Mouse (Mus musculus): ENCODE measurements around the gene Arhgap31. TPM values are rescaled to one million over a fixed set of nuclear protein-coding genes. Genes with fewer than 3 reads are reported as not detected.

The Arhgap31 gene
- polyA plus RNA-seq, 1 experiment = 7.0 TPM

DNA sequence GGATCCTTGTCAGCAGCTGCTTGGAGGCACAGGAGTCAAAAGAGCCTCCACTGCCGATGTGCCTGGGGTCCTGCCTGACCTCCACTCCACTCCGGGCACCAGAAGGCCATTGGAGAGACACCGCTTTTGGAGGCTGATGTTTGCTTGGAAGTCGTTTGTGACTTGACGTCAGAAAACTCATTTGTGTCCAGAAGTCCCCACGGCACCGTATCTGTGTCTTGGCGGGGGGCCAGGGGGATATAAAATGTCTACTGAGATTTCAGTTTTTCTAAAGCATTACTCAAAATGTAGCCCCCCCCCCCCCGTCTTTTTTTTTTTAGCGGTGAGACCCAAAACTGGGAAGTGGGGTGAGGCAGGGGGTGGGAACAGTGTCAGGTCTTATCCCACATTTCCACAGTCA lies 76.0 kb downstream of the Arhgap31 start:
- no peak for TF ChIP-seq CTCF (IDR thresholded peaks at IDR 0.05; ENCODE audit: borderline replicate concordance, extremely low read depth, insufficient read depth, insufficient read length)
- TF ChIP-seq POLR2A (IDR thresholded peaks at IDR 0.05; ENCODE audit: borderline replicate concordance, extremely low read depth, insufficient read depth, insufficient read length, poor library complexity, severe bottlenecking) = no peak
- DNase-seq (ENCODE audit: low read depth) = no peak

DNA sequence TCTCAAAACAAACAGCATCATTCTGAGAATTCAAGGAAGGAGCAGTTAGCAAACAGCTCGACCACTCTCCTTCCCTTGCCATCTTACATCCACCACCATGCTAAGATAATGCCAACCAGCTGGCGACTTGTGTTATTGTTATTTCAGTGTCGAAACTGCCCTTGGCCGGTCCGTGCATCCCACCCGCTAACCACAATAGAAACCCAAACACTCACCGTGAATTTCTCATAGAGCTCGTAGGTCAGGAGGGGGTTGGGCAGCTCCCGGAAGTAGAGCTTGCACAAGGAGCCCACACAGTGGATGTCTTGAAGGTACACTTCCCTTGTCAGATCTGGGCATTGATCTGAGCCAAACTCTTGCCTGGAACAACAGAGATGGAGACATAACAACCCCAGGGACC lies 76.4 kb downstream of the Arhgap31 start:
- TF ChIP-seq CTCF (IDR thresholded peaks at IDR 0.05; ENCODE audit: borderline replicate concordance, extremely low read depth, insufficient read depth, insufficient read length) (no peak), POLR2A (IDR thresholded peaks at IDR 0.05; ENCODE audit: borderline replicate concordance, extremely low read depth, insufficient read depth, insufficient read length, poor library complexity, severe bottlenecking) (no peak)
- no peak for DNase-seq (ENCODE audit: low read depth)

DNA sequence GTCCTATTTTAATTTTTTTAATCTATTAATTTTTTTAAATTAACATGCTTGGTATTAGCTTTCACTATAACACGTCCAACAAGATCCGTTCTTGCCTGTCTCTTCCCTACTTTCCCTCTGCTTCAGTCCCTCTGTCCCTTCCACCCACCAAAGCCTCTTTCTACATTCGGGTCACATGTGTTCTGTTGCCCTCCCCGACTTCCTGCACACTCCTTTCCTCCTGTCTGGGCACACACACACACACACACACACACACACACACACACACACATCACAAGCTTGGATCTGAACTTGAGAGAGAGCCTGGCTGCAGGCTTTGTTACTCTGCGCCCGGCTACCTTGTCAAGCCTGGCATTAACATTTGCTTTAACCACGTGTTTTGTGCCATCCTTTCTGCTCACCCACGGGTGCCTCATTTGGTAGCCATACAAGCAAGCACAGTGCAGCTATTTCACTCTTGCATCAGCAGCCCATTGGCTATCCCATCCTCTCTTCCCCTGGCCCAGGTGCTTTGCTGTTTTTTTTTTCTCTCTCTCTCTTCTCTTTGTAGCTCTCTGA lies 77.2 kb downstream of the Arhgap31 start:
- DNase-seq (ENCODE audit: low read depth) = no peak
- no peak for TF ChIP-seq POLR2A (IDR thresholded peaks at IDR 0.05; ENCODE audit: borderline replicate concordance, extremely low read depth, insufficient read depth, insufficient read length, poor library complexity, severe bottlenecking)
- no peak for TF ChIP-seq CTCF (IDR thresholded peaks at IDR 0.05; ENCODE audit: borderline replicate concordance, extremely low read depth, insufficient read depth, insufficient read length)

DNA sequence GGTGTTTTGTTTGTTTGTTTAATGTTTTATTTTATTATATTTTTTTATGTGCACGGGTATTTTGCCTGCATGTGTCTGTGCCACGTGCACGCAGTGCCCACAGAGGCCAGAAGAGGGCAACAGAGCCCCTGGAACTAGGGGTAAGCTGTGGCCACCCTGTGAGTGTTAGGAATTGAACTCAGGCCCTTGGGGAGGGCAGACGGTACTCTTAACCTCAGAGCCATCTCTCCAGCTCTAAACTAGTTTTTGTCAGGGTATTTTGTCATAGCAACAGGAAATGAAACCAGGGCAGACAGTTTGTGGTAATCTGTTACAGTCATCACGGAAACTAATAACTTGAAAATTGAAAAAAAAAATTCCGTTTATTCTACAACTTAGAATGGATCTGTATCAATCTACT lies 80.9 kb downstream of the Arhgap31 start:
- no peak for DNase-seq (ENCODE audit: low read depth)
- TF ChIP-seq CTCF (IDR thresholded peaks at IDR 0.05; ENCODE audit: borderline replicate concordance, extremely low read depth, insufficient read depth, insufficient read length) = peak; percentile 66; the same call in 1 of the 2 replicates
- no peak for TF ChIP-seq POLR2A (IDR thresholded peaks at IDR 0.05; ENCODE audit: borderline replicate concordance, extremely low read depth, insufficient read depth, insufficient read length, poor library complexity, severe bottlenecking)

DNA sequence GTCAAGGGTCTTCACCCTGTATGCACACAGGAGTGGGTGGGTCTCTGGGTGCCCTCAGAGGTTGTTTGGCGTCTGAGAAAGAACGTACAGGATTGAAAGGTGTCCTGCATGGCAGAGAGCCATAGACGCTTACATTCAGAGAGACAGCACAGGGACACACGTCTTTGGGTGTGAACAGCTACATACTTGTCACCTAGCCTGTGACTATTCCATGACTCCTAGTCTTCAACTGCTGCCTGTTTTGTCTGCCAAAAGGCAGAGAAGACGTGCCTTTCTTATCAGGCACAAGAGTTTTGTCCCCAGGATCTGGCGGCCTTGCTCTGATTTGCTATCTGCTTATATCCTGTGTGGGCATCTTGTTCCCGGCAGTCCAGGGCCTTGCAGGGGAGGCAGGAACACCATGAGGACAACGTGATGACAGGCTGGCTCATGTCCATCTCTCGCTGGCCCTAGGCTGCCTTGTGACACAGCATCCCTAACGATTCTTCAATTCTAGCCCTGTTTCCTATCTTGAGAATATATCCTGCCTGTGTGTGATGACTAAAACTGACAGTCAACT lies 87.2 kb downstream of the Arhgap31 start:
- DNase-seq (ENCODE audit: low read depth) = no peak
- no peak for TF ChIP-seq CTCF (IDR thresholded peaks at IDR 0.05; ENCODE audit: borderline replicate concordance, extremely low read depth, insufficient read depth, insufficient read length)
- no peak for TF ChIP-seq POLR2A (IDR thresholded peaks at IDR 0.05; ENCODE audit: borderline replicate concordance, extremely low read depth, insufficient read depth, insufficient read length, poor library complexity, severe bottlenecking)

DNA sequence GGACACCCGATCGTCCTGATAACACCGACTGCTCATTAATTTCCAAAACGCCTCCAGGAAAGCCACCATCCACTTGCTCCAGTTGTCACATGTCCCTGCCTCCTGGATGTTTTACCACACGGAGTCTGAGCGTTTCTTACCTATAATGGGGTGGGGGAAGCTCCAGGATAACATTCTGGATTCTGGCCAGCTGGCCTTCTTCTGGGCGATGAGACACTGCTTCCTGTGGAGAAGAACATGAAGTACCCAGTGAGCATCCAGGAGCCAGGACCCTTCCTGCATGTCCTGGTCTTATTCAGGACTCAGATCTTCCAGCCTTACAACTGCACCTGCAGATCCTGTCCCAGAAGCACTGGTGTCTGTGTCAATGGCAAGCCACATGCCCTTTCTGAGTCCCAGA lies 87.7 kb downstream of the Arhgap31 start:
- DNase-seq (ENCODE audit: low read depth) = no peak
- TF ChIP-seq POLR2A (IDR thresholded peaks at IDR 0.05; ENCODE audit: borderline replicate concordance, extremely low read depth, insufficient read depth, insufficient read length, poor library complexity, severe bottlenecking) (no peak), CTCF (IDR thresholded peaks at IDR 0.05; ENCODE audit: borderline replicate concordance, extremely low read depth, insufficient read depth, insufficient read length) (no peak)

DNA sequence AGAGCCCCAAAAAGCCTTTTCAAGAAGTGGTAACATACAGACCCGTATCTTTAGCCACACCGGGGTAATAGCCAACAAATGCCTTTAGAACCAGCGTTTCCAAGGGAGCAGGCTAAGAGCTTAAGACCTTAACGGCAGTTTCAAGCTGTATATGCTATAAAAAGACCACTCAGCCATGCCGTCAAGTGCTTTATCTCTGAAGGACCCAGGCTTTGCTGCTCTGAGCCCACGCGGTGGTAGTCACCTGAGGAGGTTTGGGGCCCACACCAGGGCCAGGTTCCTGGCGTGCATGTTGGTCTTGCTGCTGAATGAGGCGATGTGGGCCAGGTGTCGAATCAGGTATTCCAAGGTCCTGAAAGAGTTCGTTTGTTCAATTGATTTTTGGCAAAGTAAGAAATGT lies 88.8 kb downstream of the Arhgap31 start:
- TF ChIP-seq CTCF (IDR thresholded peaks at IDR 0.05; ENCODE audit: borderline replicate concordance, extremely low read depth, insufficient read depth, insufficient read length) (no peak), POLR2A (IDR thresholded peaks at IDR 0.05; ENCODE audit: borderline replicate concordance, extremely low read depth, insufficient read depth, insufficient read length, poor library complexity, severe bottlenecking) (no peak)
- no peak for DNase-seq (ENCODE audit: low read depth)

DNA sequence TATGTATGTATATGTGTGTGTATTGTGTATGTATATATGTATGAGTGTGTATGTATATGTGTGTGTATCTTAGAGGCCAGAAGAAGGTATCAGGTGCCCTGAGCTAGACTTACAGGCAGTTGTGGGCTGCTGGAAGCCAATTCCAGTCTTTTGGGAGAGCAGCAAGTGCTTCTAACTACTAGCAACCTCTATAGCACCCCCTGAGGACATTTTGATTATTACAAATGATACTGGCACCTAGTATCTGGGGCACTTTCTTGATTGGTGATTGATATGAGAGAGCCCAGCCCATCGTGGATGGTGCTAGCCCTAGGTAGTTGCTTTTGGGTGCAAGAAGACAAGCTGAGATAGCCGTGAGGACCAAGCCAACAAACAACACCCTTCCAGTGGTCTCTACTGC lies 90.8 kb downstream of the Arhgap31 start:
- TF ChIP-seq POLR2A (IDR thresholded peaks at IDR 0.05; ENCODE audit: borderline replicate concordance, extremely low read depth, insufficient read depth, insufficient read length, poor library complexity, severe bottlenecking) (no peak), CTCF (IDR thresholded peaks at IDR 0.05; ENCODE audit: borderline replicate concordance, extremely low read depth, insufficient read depth, insufficient read length) (no peak)

DNA sequence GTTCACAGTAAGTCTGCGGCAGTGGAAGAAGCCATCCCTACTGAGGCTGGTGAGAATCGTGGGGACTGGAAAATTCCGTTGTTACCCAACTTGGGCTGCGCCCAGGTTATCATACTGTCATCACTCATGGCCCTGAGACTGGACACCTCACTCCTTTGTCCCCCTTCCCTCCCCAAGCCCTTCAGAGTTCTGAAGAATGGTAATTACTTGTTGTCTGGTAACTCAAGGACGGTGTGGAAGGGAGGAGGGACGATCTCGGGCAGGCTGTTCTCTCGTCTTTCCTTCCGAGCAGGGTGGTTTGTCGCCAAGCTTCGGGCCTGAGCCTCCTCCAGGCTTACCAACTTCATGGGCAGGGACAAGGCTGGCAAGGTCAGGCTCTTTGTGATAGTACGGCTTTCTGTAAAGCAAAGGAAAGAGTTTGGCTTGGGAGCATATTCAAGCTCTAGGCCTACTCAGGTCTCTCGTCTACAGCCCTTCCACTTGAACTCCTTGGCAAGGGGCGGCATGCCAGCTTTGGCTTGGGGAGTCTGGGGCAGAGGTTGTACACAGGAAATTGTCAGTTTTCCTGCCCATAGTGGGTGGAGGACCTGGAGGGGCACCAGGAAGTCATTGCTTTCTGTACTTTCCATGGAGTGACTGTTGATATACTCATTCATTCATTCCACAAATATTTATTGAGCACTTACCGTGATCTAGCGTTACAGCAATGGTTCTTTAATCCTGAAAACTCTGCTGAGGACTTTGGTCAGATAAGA lies 92.2 kb downstream of the Arhgap31 start:
- no peak for DNase-seq (ENCODE audit: low read depth)
- TF ChIP-seq CTCF (IDR thresholded peaks at IDR 0.05; ENCODE audit: borderline replicate concordance, extremely low read depth, insufficient read depth, insufficient read length) (no peak), POLR2A (IDR thresholded peaks at IDR 0.05; ENCODE audit: borderline replicate concordance, extremely low read depth, insufficient read depth, insufficient read length, poor library complexity, severe bottlenecking) (no peak)

More for the DNA sequence above, 90.8 kb downstream of the Arhgap31 start:
- DNase-seq (ENCODE audit: low read depth) = peak; percentile 24

DNA sequence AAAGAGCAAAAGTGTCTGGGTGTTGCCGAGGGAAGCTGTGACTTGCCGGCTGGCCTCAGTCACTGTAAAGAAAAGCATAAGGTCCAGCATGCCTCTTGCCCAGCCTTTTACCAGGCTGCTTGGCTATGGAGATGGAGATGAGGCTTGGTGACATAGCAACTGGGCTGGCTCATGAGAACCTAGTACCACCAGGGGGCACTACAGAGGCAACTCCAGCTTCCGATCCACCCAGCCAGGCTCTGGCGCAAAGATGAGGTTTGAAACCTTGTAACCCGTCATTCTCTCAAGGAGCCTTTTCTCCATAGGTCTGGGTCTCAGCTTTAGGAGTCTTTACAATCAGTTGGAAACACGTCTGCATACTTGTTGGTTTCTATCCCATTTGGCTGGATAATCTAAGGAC lies 94.0 kb downstream of the Arhgap31 start:
- DNase-seq (ENCODE audit: low read depth) = peak; percentile 84
- TF ChIP-seq CTCF (IDR thresholded peaks at IDR 0.05; ENCODE audit: borderline replicate concordance, extremely low read depth, insufficient read depth, insufficient read length) (peak; percentile 84), POLR2A (IDR thresholded peaks at IDR 0.05; ENCODE audit: borderline replicate concordance, extremely low read depth, insufficient read depth, insufficient read length, poor library complexity, severe bottlenecking) (no peak)

DNA sequence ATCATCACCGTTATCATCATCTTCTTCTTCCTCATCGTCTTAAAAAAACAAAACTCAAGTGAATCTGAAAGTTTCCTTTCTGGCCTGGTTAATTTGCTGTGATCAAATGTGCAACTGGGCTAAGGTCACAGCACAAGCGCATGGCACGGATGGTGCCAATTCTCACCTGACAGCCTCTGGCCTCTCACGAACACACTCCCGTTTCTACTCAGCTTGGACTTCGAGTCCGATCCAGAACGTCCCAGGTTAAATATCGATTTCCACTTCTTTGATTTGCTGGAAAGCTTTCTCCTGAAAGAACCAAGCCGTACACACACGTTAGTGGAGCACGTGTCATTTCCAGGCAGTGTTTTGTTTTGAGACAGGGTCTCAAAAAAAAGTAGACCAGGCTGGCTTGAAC lies 95.1 kb downstream of the Arhgap31 start:
- TF ChIP-seq CTCF (IDR thresholded peaks at IDR 0.05; ENCODE audit: borderline replicate concordance, extremely low read depth, insufficient read depth, insufficient read length) = no peak
- no peak for TF ChIP-seq POLR2A (IDR thresholded peaks at IDR 0.05; ENCODE audit: borderline replicate concordance, extremely low read depth, insufficient read depth, insufficient read length, poor library complexity, severe bottlenecking)

DNA sequence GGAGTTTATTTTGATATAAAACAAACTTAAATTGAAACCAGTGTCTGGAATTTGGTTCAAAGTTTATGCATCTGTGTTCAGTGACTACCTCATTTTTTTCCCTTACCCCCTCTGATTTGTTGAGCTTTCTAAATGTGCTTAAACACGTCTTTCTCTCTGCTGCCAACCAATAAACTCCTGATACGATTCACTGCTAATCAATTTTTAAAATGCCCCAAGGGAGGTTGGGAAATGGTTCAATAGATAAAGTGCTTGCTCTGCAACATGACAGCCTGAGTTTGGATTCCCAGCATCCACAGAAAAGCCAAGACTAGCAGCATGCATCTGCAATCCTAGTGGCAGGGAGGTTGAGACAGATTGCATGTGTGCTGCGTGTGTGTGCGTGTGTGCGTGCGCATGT lies 99.4 kb downstream of the Arhgap31 start:
- TF ChIP-seq POLR2A (IDR thresholded peaks at IDR 0.05; ENCODE audit: borderline replicate concordance, extremely low read depth, insufficient read depth, insufficient read length, poor library complexity, severe bottlenecking) (no peak), CTCF (IDR thresholded peaks at IDR 0.05; ENCODE audit: borderline replicate concordance, extremely low read depth, insufficient read depth, insufficient read length) (no peak)
- DNase-seq (ENCODE audit: low read depth) = no peak

More for the DNA sequence above, 95.1 kb downstream of the Arhgap31 start:
- DNase-seq (ENCODE audit: low read depth) = no peak
